Mouse (Mus musculus) lung, embryonic 16.5 days (tissue): ENCODE measurements around the gene Tbck. TPM values are rescaled to one million over a fixed set of nuclear protein-coding genes. Genes with fewer than 3 reads are reported as not detected.

Experiments used
- ATAC-seq: fragments of 200-750 bp; cut with Nextera tagmentation; 2 replicates; pipeline ENCODE4 v1.8.0; 2017; ENCODE audit warnings: low read depth, mild to moderate bottlenecking, moderate library complexity
- H3K27ac ChIP-seq: fragments of 300-500 bp; sonication (generic); 2 replicates; pipeline ENCODE4 v1.5.1; 2014; ENCODE audit warnings: mild to moderate bottlenecking, control low read depth, low read length
- H3K27me3 ChIP-seq: fragments of 300-500 bp; sonication (generic); 2 replicates; pipeline ENCODE4 v1.6.1; 2014; ENCODE audit warnings: low read depth, low read length, mixed read lengths; ENCODE audit not compliant: control insufficient read depth, insufficient read depth
- H3K36me3 ChIP-seq: fragments of 300-500 bp; sonication (generic); 2 replicates; pipeline ENCODE4 v1.6.1; 2014; ENCODE audit warnings: low read length; ENCODE audit not compliant: control insufficient read depth, insufficient read depth
- H3K4me1 ChIP-seq: fragments of 300-500 bp; sonication (generic); replicated peaks from 2 replicates; pipeline ENCODE4 v1.6.1; 2014; ENCODE audit warnings: low read length, mixed read lengths; ENCODE audit not compliant: control insufficient read depth, insufficient read depth
- H3K4me2 ChIP-seq: fragments of 300-500 bp; sonication (generic); 2 replicates; pipeline ENCODE4 v1.6.1; 2014; ENCODE audit warnings: low read depth, low read length, control low read depth
- H3K4me3 ChIP-seq: fragments of 300-500 bp; sonication (generic); 2 replicates; pipeline ENCODE4 v1.5.1; 2014; ENCODE audit warnings: mild to moderate bottlenecking, low read length, control low read depth
- H3K9ac ChIP-seq: fragments of 300-500 bp; sonication (generic); 2 replicates; pipeline ENCODE4 v1.6.1; 2014; ENCODE audit warnings: low read length, control low read depth
- H3K9me3 ChIP-seq: fragments of 300-500 bp; sonication (generic); 2 replicates; pipeline ENCODE4 v1.6.1; 2016; ENCODE audit warnings: low read length; ENCODE audit not compliant: control insufficient read depth
- WGBS: fragments of 180-500 bp; shearing (Covaris S2); extraction: QIAGEN DNeasy Blood & Tissue Kit; methylation state at CpG from one replicate; pipeline ENCODE4 v1.1.7; 2014; 5-methylcytosine and 5-hydroxymethylcytosine counted together
- polyA plus RNA-seq: library from polyadenylated mRNA; unstranded; fragments of >200 nt; fragmentation: Nextera tagmentation; extraction: Ambion mirVana; gene quantifications from 2 replicates; pipeline ENCODE4 v1.2.1, GENCODE M21; 2015

Tbck gene
- polyA plus RNA-seq, 1 experiment from 2014 or later = 17.2 TPM

- Histone ChIP-seq H3K9ac (no peak overlapping the region), H3K9me3 (no peaks in the 10 kb centered on the region), H3K4me2 (no peak overlapping the region), H3K27me3 (no peaks in the 10 kb centered on the region), H3K36me3 (no peaks in the 10 kb centered on the region), H3K4me1 (no peaks in the 10 kb centered on the region), H3K27ac (no peak overlapping the region), H3K4me3 (no peak overlapping the region)
- 12% methylated on average over 3 of the region's 3 CpGs for WGBS
- ATAC-seq = peak; percentile 87
Measured at GRCm38 (mm10) chr3:132747036-132747435, 63.1 kb downstream of the Tbck start.

DNA sequence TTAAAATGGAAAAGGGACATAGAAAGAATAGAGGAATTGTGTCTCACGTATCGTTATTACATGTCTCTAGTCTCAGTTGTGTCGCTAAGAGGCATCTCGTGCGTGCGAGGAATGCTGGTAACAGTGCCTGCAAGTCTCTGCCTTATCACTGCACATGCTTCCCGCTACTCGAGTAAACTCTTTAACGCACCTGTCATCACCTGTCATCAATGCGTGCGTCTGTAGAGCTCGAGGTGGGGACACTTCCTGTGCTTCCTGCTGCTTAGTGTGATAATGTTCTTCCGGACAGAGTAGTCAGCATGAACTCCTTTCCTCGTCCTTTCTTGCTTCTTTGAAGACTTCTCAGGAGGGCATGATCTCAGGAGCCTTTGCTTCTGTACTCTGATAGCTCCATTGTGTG, 63.8 kb downstream of the Tbck start:
- Histone ChIP-seq H3K4me3 (no peak overlapping the region), H3K27ac (no peak overlapping the region), H3K27me3 (no peaks in the 10 kb centered on the region), H3K9ac (no peak overlapping the region), H3K4me2 (no peak overlapping the region), H3K9me3 (no peaks in the 10 kb centered on the region), H3K36me3 (no peaks in the 10 kb centered on the region), H3K4me1 (no peaks in the 10 kb centered on the region)
- WGBS = 48% methylated on average over 14 of the region's 14 CpGs
- no peak for ATAC-seq

GRCm38 (mm10) chr3:132748750-132749149, 64.8 kb downstream of the Tbck start:
- Histone ChIP-seq H3K4me2 (no peak overlapping the region), H3K9ac (no peak overlapping the region), H3K9me3 (no peaks in the 10 kb centered on the region), H3K27ac (no peak overlapping the region), H3K36me3 (no peaks in the 10 kb centered on the region; the same call in 1 of the 2 replicates), H3K4me3 (no peak overlapping the region), H3K27me3 (no peaks in the 10 kb centered on the region), H3K4me1 (no peaks in the 10 kb centered on the region; the same call in 1 of the 2 replicates)
- WGBS = 56% methylated on average over 3 of the region's 3 CpGs
- peak; percentile 70 for ATAC-seq

- WGBS = 19% methylated on average over 4 of the region's 4 CpGs
- Histone ChIP-seq H3K36me3 (no peaks in the 10 kb centered on the region; the same call in 1 of the 2 replicates), H3K9me3 (no peaks in the 10 kb centered on the region), H3K9ac (no peak overlapping the region), H3K4me1 (no peaks in the 10 kb centered on the region; the same call in 1 of the 2 replicates), H3K27ac (no peak overlapping the region), H3K4me2 (no peak overlapping the region), H3K27me3 (no peaks in the 10 kb centered on the region), H3K4me3 (no peak overlapping the region)
- ATAC-seq = peak; percentile 77
Measured at GRCm38 (mm10) chr3:132752772-132753171, 68.8 kb downstream of the Tbck start.

GRCm38 (mm10) chr3:132756274-132756673, 72.3 kb downstream of the Tbck start:
- Histone ChIP-seq H3K27me3 (no peaks in the 10 kb centered on the region), H3K4me3 (no peak overlapping the region), H3K9ac (no peak overlapping the region), H3K27ac (no peak overlapping the region), H3K4me2 (no peak overlapping the region), H3K4me1 (no peaks in the 10 kb centered on the region; the same call in 1 of the 2 replicates), H3K9me3 (no peaks in the 10 kb centered on the region), H3K36me3 (no peaks in the 10 kb centered on the region; the same call in 1 of the 2 replicates)
- WGBS = 78% methylated on average over 1 of the region's 1 CpGs
- no peak for ATAC-seq

- Histone ChIP-seq H3K9ac (no peak overlapping the region), H3K4me2 (no peak overlapping the region), H3K9me3 (no peaks in the 10 kb centered on the region), H3K4me3 (no peak overlapping the region), H3K4me1 (no peaks in the 10 kb centered on the region), H3K27ac (no peak overlapping the region), H3K36me3 (no peaks in the 10 kb centered on the region), H3K27me3 (no peaks in the 10 kb centered on the region)
- WGBS = 87% methylated on average over 17 of the region's 17 CpGs
- ATAC-seq = no peak
Measured at GRCm38 (mm10) chr3:132766033-132766726, 82.2 kb downstream of the Tbck start.

- Histone ChIP-seq H3K4me3 (no peak overlapping the region), H3K9me3 (no peaks in the 10 kb centered on the region), H3K4me1 (no peaks in the 10 kb centered on the region; the same call in 1 of the 2 replicates), H3K4me2 (no peak overlapping the region), H3K27ac (no peak overlapping the region), H3K9ac (no peak overlapping the region), H3K36me3 (0 out of 2 replicates have a peak, but pooled peaks cover 3% of the 10 kb centered on the region), H3K27me3 (no peaks in the 10 kb centered on the region)
- no peak for ATAC-seq
- 90% methylated on average over 7 of the region's 7 CpGs for WGBS
Measured at GRCm38 (mm10) chr3:132772054-132772453, 88.1 kb downstream of the Tbck start.

GRCm38 (mm10) chr3:132776686-132777085, 92.7 kb downstream of the Tbck start:
- Histone ChIP-seq H3K36me3 (0 out of 2 replicates have a peak, but pooled peaks cover 3% of the 10 kb centered on the region), H3K4me3 (no peak overlapping the region), H3K4me1 (no peaks in the 10 kb centered on the region; the same call in 1 of the 2 replicates), H3K27me3 (no peaks in the 10 kb centered on the region), H3K4me2 (no peak overlapping the region), H3K27ac (no peak overlapping the region), H3K9ac (no peak overlapping the region), H3K9me3 (no peaks in the 10 kb centered on the region)
- ATAC-seq = peak; percentile 72
- 64% methylated on average over 7 of the region's 7 CpGs for WGBS

GRCm38 (mm10) chr3:132781103-132781502, 97.2 kb downstream of the Tbck start:
- H3K36me3 ChIP-seq = no peaks in the 10 kb centered on the region
- no peak overlapping the region for H3K4me3 ChIP-seq
- no peaks in the 10 kb centered on the region for H3K9me3 ChIP-seq
- no peak overlapping the region for H3K4me2 ChIP-seq
- H3K27ac ChIP-seq = no peak overlapping the region
- H3K4me1 ChIP-seq = no peaks in the 10 kb centered on the region; the same call in 1 of the 2 replicates
- no peaks in the 10 kb centered on the region for H3K27me3 ChIP-seq
- no peak overlapping the region for H3K9ac ChIP-seq
- 93% methylated on average over 2 of the region's 2 CpGs for WGBS
- no peak for ATAC-seq
